Mouse (Mus musculus) lung, adult 2 months (tissue): Measurements from ENCODE around the gene Dennd2a.

Experiments
- CTCF ChIP-seq: fragments of 200-500 bp; IDR thresholded peaks from 2 replicates; pipeline ENCODE4 v1.5.1; 2011; ENCODE audit warnings: mild to moderate bottlenecking, low read length, control low read depth; ENCODE audit not compliant: insufficient read depth
- POLR2A ChIP-seq: fragments of 200-500 bp; IDR thresholded peaks from 2 replicates; pipeline ENCODE4 v1.6.1; 2011; ENCODE audit warnings: low read depth, mild to moderate bottlenecking, control low read depth, low read length, borderline replicate concordance; ENCODE audit errors: extremely low read depth

DNA sequence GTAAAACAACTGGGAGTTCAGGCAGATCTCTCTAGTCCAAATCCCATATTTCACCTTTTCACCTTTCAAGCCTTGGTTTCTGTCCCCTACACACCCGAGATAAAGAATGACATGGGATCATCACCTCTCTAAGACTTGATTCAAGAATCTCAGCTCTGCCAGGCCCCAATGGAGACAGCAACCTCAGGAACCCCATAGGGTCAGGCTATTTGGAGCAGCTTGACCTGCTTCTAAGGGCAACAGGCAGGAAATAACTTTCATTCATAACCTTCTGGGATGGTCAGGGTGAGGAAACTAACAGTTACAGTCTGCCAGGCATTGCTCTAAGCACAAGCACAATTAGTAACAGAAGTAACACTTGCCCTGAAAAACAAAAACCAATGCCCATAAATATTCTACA is 21.0 kb downstream of the Dennd2a start:
- TF ChIP-seq CTCF (no peak), POLR2A (no peak)
